Mouse (Mus musculus) neural tube, embryonic 14.5 days (tissue): ENCODE data around the gene Plppr3. TPM values are rescaled to one million over a fixed set of nuclear protein-coding genes. Genes with fewer than 3 reads are reported as not detected.

Experiments used
- ATAC-seq: fragments of 200-750 bp; cut with Nextera tagmentation; 2 replicates; pipeline ENCODE4 v1.8.0; 2017; ENCODE audit warnings: low read depth, mild to moderate bottlenecking, moderate TSS enrichment, moderate library complexity
- H3K27ac ChIP-seq: fragments of 300-500 bp; sonication (generic); 2 replicates; pipeline ENCODE4 v1.5.1; 2014; ENCODE audit warnings: low read depth, mild to moderate bottlenecking, control low read depth, low read length, moderate library complexity, mixed read lengths
- H3K27me3 ChIP-seq: fragments of 300-500 bp; sonication (generic); 2 replicates; pipeline ENCODE4 v1.6.1; 2014; ENCODE audit warnings: low read length; ENCODE audit not compliant: control insufficient read depth, insufficient read depth
- H3K36me3 ChIP-seq: fragments of 300-500 bp; sonication (generic); 2 replicates; pipeline ENCODE4 v1.6.1; 2014; ENCODE audit warnings: low read length, mixed read lengths; ENCODE audit not compliant: control insufficient read depth, insufficient read depth
- H3K4me1 ChIP-seq: fragments of 300-500 bp; sonication (generic); 2 replicates; pipeline ENCODE4 v1.6.1; 2014; ENCODE audit warnings: low read length; ENCODE audit not compliant: control insufficient read depth, insufficient read depth
- H3K4me2 ChIP-seq: fragments of 300-500 bp; sonication (generic); 2 replicates; pipeline ENCODE4 v1.6.1; 2014; ENCODE audit warnings: mild to moderate bottlenecking, low read depth, low read length, control low read depth
- H3K4me3 ChIP-seq: fragments of 300-500 bp; sonication (generic); 2 replicates; pipeline ENCODE4 v1.5.1; 2014; ENCODE audit warnings: low read depth, low read length, control low read depth, mixed read lengths
- H3K9ac ChIP-seq: fragments of 300-500 bp; sonication (generic); replicated peaks from 2 replicates; pipeline ENCODE4 v1.6.1; 2014; ENCODE audit warnings: low read depth, mild to moderate bottlenecking, control low read depth, low read length, mixed read lengths
- H3K9me3 ChIP-seq: fragments of 300-500 bp; sonication (generic); 2 replicates; pipeline ENCODE4 v1.6.1; 2016; ENCODE audit warnings: low read length; ENCODE audit not compliant: control insufficient read depth
- WGBS: fragments of 180-500 bp; shearing (Covaris S2); extraction: QIAGEN DNeasy Blood & Tissue Kit; methylation state at CpG from one replicate; pipeline ENCODE4 v1.1.7; 2014; 5-methylcytosine and 5-hydroxymethylcytosine counted together
- polyA plus RNA-seq: library from polyadenylated mRNA; unstranded; fragments of >200 nt; fragmentation: Nextera tagmentation; extraction: Ambion mirVana; gene quantifications from 2 replicates; pipeline ENCODE4 v1.2.1, GENCODE M21; 2014

The Plppr3 gene
- polyA plus RNA-seq, 1 experiment from 2014 or later: 327 TPM

DNA sequence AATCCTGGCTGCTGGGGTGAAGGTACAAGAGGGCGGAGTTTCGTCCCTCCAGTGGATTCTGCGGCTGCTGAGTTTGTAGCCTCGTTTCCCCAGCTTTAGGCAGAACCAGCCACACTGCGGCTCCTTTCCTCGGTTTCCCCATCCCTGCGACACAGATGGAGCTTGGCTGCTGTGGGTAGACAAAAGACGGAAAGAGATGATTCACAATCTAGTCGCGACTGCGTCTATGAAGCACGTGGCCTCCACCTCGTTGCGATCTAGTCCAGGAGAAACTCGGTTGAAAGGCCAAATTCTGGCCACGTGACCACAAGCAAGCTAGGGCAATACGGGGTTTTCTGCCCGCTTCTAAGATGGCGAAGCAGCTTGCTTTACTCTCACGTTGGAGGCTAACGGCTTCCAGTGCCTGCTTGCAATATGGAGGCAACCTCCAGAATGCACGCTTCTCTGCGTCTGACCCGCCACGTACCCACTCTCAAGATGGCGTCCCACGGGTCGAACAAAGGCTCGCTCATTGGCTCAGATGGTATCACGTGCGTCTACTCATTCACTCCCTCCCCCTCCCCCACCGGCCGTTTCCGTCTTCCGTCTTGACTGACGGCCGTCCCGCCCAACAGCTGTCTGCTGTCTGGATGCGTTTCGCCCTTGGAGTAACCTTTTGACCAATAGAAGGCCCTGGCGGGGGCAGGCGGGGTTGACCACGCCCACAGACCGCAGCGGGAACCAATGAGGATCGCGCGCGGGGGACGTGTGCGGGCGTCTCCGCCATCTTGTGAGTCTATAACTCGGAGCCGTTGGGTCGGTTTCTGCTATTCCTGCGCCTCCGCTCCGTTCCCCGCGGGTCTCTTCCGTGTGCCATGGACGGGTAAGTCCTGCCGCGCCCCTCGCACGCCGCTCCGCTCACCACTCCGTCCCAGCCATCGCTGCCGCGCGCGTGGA, 20.3 kb downstream of the Plppr3 start, which contains the start of gene Ptbp1:
Ptbp1 (plus strand) TSS at position 568 of the 936 bp plus-strand sequence.
- H3K4me2 ChIP-seq: peak within 1 kb of the TSS; percentile 99
- H3K36me3 ChIP-seq: peaks cover 15% of the 10 kb centered on the region
- H3K4me1 ChIP-seq: peaks cover 56% of the 10 kb centered on the region
- H3K9me3 ChIP-seq: no peaks in the 10 kb centered on the region
- peak within 1 kb of the TSS; percentile 99 for H3K27ac ChIP-seq
- H3K4me3 ChIP-seq: peak within 1 kb of the TSS; percentile 97
- WGBS: under 1% methylated on average over 75 of the region's 75 CpGs
- ATAC-seq: peak; percentile 93
- H3K9ac ChIP-seq: peak within 1 kb of the TSS; percentile 96
- H3K27me3 ChIP-seq: no peaks in the 10 kb centered on the region

DNA sequence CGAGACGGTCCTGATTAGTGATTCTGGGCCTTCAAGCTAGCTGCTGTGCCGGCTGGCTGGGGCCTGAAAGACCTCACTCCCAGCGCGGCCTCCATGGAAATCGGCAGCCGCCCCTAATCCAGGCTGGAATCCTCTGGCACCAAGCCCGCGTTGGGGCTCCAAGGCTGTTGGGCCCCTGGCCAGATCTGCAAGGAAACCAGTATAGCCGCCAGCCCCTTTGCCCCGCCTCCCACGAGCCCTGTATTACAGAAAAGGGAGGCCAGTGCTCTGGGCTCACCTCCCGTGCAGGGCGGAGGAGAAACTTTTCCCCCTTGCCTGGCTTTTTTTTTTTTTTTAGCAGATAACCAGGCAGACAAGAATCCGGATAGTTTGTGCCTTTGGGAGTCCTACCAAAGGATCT, 21.0 kb downstream of the Plppr3 start:
- H3K36me3 ChIP-seq: peaks cover 9% of the 10 kb centered on the region
- H3K27ac ChIP-seq: peak overlapping the region; percentile 99
- 0% methylated on average over 15 of the region's 15 CpGs for WGBS
- peak overlapping the region; percentile 64 for H3K9ac ChIP-seq
- H3K9me3 ChIP-seq: no peaks in the 10 kb centered on the region
- peak; percentile 26 for ATAC-seq
- H3K27me3 ChIP-seq: no peaks in the 10 kb centered on the region
- H3K4me1 ChIP-seq: peaks cover 51% of the 10 kb centered on the region
- H3K4me2 ChIP-seq: peak overlapping the region; percentile 95
- peak overlapping the region; percentile 97 for H3K4me3 ChIP-seq

DNA sequence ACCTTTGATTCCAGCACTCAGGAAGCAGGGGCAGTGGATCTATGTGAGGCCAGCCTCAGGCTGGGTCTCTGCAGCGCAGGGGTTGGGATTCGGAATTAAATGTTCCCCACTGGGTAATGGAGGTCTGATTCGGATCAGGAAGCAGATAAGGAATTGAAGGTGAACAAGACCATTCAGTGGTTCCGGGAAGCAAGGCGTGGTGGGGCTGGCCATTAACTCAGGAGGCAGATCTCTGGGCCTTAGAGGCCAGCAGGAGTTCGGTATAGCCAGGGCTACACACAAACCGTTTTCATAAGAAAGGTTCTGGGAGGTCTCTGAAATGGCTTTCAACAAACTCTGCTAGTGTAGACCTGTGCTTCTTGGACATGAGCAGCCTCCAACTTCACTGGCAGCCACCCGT, 21.6 kb downstream of the Plppr3 start:
- H3K4me3 ChIP-seq: peak overlapping the region; percentile 97
- peaks cover 4% of the 10 kb centered on the region; the same call in 1 of the 2 replicates for H3K36me3 ChIP-seq
- H3K9ac ChIP-seq: peak overlapping the region; percentile 64
- ATAC-seq: no peak
- H3K9me3 ChIP-seq: no peaks in the 10 kb centered on the region
- H3K27ac ChIP-seq: peak overlapping the region; percentile 99
- H3K4me1 ChIP-seq: peaks cover 45% of the 10 kb centered on the region
- peak overlapping the region; percentile 95 for H3K4me2 ChIP-seq
- H3K27me3 ChIP-seq: no peaks in the 10 kb centered on the region
- 22% methylated on average over 8 of the region's 8 CpGs for WGBS

DNA sequence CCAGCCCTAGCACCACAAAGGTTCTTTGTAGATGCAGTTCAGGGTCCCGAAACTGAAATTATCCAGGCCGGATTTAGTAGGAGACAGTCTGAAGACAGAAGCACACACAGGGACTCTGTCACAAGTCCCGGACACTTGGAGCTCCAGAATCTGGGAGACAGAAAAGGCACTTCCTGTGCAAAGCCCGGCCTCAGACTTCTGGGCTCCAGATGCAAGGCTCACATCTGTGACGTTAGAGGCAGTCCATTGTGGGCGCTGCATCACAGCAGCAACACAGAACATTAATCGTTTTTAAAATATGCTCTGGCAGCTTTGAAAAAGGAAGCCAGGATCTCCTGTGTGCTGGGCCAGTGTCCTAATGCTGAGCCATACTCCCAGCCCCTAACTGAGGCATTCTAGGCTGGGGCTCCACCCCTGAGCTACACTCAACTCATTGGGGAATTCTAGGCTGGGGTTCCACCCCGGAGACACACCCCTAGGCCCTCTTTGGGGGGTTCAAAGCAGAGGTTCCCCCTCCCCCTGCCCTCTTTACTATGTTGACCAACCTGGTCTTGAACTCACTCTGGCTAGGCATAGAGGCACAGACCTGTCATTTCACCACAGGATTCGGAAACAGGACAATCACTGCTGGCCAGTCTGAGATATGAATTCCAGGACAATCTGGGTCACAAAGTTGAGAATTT, 22.2 kb downstream of the Plppr3 start:
- no peak for ATAC-seq
- Histone ChIP-seq H3K27ac (peak overlapping the region; percentile 99), H3K9me3 (no peaks in the 10 kb centered on the region), H3K4me3 (no peak overlapping the region), H3K27me3 (no peaks in the 10 kb centered on the region), H3K4me2 (peak overlapping the region; percentile 95), H3K36me3 (peaks cover 3% of the 10 kb centered on the region; the same call in 1 of the 2 replicates), H3K9ac (peak overlapping the region; percentile 64), H3K4me1 (peaks cover 39% of the 10 kb centered on the region)
- WGBS: 54% methylated on average over 9 of the region's 9 CpGs

DNA sequence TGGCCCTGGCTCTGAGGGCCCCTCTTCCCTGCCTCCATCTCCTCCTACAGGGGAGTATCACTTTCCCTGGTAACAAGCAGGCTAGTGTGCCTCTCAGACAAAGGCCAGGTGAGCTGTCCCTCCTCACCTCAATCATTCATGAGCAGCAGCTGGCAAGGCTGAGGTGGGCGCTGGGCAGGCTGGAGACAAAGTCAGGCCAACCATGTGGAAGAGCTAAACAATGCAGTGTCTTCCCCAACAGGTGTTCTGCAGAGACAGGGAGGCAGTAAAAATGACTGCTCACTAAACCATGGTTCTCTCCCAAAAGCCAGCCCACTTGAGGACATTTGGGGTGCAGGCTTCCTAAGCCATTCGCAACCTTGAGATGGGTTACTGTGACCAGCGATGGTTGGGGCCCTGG, 22.8 kb downstream of the Plppr3 start:
- Histone ChIP-seq H3K27me3 (no peaks in the 10 kb centered on the region), H3K9ac (no peak overlapping the region), H3K9me3 (no peaks in the 10 kb centered on the region), H3K4me3 (no peak overlapping the region), H3K4me1 (peaks cover 33% of the 10 kb centered on the region), H3K27ac (peak overlapping the region; percentile 99), H3K4me2 (peak overlapping the region; percentile 95; the same call in 1 of the 2 replicates), H3K36me3 (peaks cover 1% of the 10 kb centered on the region; the same call in 1 of the 2 replicates)
- 68% methylated on average over 3 of the region's 3 CpGs for WGBS
- no peak for ATAC-seq

DNA sequence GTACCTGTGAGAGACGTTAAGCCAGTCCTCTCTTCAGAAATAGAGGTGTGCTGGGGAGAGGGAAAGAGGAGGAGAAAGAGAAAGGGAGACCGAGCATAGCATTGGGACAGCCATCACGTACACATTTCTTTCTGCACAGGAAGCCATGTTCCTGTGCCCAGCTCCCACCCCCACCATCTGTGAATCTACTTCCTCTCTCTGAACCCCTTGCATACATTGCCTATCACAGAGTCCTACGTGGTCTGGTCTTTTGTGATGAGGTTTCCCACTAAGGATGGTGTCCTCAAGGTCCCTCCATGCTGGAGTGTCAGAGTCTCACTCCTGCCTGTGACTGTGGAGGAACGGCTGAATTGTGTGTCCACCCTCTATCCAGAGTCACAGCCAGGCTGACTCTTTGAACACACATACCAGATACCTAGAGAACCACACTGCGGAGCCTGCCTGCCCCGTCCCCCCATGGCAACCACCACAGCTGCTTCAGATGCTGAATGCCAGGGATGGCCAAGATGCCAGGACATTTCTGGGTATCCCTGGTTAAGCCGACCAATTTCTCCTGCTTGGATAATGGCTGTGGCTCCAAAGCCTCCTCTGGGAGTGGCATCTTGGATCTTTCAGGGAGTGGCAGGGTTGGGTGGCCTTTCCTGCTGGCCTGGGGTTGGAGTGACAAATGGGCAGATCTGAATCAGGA, 24.3 kb downstream of the Plppr3 start:
- Histone ChIP-seq H3K27ac (no peak overlapping the region), H3K4me2 (no peak overlapping the region), H3K9ac (no peak overlapping the region), H3K9me3 (no peaks in the 10 kb centered on the region), H3K27me3 (no peaks in the 10 kb centered on the region), H3K4me3 (no peak overlapping the region), H3K4me1 (peaks cover 21% of the 10 kb centered on the region), H3K36me3 (no peaks in the 10 kb centered on the region)
- ATAC-seq: no peak
- 87% methylated on average over 8 of the region's 8 CpGs for WGBS

DNA sequence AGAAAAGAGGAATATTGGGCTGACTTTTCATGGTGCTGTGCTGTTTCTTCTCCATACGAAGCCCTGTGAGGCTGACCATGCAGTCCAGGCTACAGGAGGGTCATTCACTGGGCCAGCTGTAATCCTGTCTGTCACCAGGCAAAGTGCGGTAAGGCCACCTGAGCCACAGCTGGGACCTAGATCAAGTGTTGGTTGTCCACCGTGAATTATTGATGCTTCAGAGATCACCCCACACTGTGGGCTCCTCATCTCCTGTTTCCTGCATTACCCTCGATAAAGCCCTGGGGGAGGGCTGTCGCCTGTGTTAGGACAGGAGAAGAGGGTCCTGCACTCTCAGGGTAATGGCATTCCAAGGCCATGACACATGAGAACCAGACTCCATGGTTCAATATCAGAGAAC, 27.9 kb downstream of the Plppr3 start:
- ATAC-seq: no peak
- H3K36me3 ChIP-seq: no peaks in the 10 kb centered on the region
- H3K4me2 ChIP-seq: no peak overlapping the region
- H3K4me3 ChIP-seq: no peak overlapping the region
- H3K9ac ChIP-seq: no peak overlapping the region
- no peaks in the 10 kb centered on the region for H3K27me3 ChIP-seq
- H3K4me1 ChIP-seq: peaks cover 10% of the 10 kb centered on the region
- no peak overlapping the region for H3K27ac ChIP-seq
- WGBS: 51% methylated on average over 5 of the region's 5 CpGs
- H3K9me3 ChIP-seq: no peaks in the 10 kb centered on the region

DNA sequence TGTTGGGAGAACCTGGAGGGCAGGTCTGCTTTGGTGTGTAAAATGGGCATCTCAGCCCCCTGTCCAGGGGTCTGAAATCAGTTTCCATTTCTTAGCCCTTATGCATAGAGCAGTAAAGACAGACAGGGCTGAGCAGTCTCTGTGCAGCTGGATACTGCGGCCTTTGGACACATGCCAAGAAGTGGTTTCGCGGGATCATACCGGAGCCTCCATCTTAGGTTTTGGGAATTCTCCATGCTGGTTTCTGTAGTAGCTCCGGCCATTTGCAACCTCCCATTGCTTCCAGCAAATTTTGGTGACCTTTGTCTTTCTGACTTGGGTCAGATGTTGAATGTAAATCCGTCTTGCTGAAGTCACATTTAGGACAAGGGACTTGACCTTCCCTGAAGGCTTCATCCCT, 31.0 kb downstream of the Plppr3 start:
- peaks cover 15% of the 10 kb centered on the region for H3K4me1 ChIP-seq
- H3K27ac ChIP-seq: no peak overlapping the region
- no peak for ATAC-seq
- H3K4me2 ChIP-seq: no peak overlapping the region
- WGBS: 57% methylated on average over 6 of the region's 6 CpGs
- no peak overlapping the region for H3K9ac ChIP-seq
- no peaks in the 10 kb centered on the region for H3K9me3 ChIP-seq
- H3K27me3 ChIP-seq: no peaks in the 10 kb centered on the region
- no peak overlapping the region for H3K4me3 ChIP-seq
- no peaks in the 10 kb centered on the region for H3K36me3 ChIP-seq
